Mouse (Mus musculus) forebrain, embryonic 14.5 days (tissue): ENCODE data around the gene Hoxa7. TPM values are rescaled to one million over a fixed set of nuclear protein-coding genes. Genes with fewer than 3 reads are reported as not detected.

ENCODE experiments used
- ATAC-seq: fragments of 200-750 bp; cut with Nextera tagmentation; 2 replicates; pipeline ENCODE4 v1.8.0; 2017; ENCODE audit warnings: mild to moderate bottlenecking, moderate library complexity
- DNase-seq: peaks from one replicate; pipeline ENCODE4 v3.0.0-alpha.2; 2015; ENCODE audit warnings: low spot score
- H3K27ac ChIP-seq: fragments of 300-500 bp; sonication (generic); 2 replicates; pipeline ENCODE4 v1.5.1; 2014; ENCODE audit warnings: low read depth, mild to moderate bottlenecking, control low read depth, low read length, moderate library complexity
- H3K27me3 ChIP-seq: fragments of 300-500 bp; sonication (generic); replicated peaks from 2 replicates; pipeline ENCODE4 v1.6.1; 2014; ENCODE audit warnings: low read length, control low read depth, mixed read lengths; ENCODE audit not compliant: control insufficient read depth, insufficient read depth
- H3K36me3 ChIP-seq: fragments of 300-500 bp; sonication (generic); 2 replicates; pipeline ENCODE4 v1.6.1; 2014; ENCODE audit warnings: low read length, control low read depth; ENCODE audit not compliant: control insufficient read depth, insufficient read depth
- H3K4me1 ChIP-seq: fragments of 300-500 bp; sonication (generic); 2 replicates; pipeline ENCODE4 v1.6.1; 2014; ENCODE audit warnings: antibody characterized with exemption, low read length, control low read depth; ENCODE audit not compliant: control insufficient read depth, insufficient read depth
- H3K4me2 ChIP-seq: fragments of 300-500 bp; sonication (generic); 2 replicates; pipeline ENCODE4 v1.6.1; 2014; ENCODE audit warnings: mild to moderate bottlenecking, control low read depth, low read length
- H3K4me3 ChIP-seq: fragments of 300-500 bp; sonication (generic); 2 replicates; pipeline ENCODE4 v1.5.1; 2014; ENCODE audit warnings: low read depth, low read length, control low read depth
- H3K9ac ChIP-seq: fragments of 300-500 bp; sonication (generic); 2 replicates; pipeline ENCODE4 v1.6.1; 2014; ENCODE audit warnings: mild to moderate bottlenecking, low read length, control low read depth, moderate library complexity
- H3K9me3 ChIP-seq: fragments of 300-500 bp; sonication (generic); replicated peaks from 2 replicates; pipeline ENCODE4 v1.6.1; 2016; ENCODE audit warnings: low read length, control low read depth, mixed read lengths; ENCODE audit not compliant: control insufficient read depth
- WGBS: fragments of 180-500 bp; shearing (Covaris S2); extraction: QIAGEN DNeasy Blood & Tissue Kit; methylation state at CpG from one replicate; pipeline ENCODE4 v1.1.7; 2014; 5-methylcytosine and 5-hydroxymethylcytosine counted together
- polyA plus RNA-seq: library from polyadenylated mRNA; unstranded; fragments of >200 nt; fragmentation: Nextera tagmentation; extraction: Ambion mirVana; gene quantifications from 2 replicates; pipeline ENCODE4 v1.2.1, GENCODE M21; 2014

Hoxa7 gene
- polyA plus RNA-seq, 1 experiment from 2014 or later = not detected

DNA sequence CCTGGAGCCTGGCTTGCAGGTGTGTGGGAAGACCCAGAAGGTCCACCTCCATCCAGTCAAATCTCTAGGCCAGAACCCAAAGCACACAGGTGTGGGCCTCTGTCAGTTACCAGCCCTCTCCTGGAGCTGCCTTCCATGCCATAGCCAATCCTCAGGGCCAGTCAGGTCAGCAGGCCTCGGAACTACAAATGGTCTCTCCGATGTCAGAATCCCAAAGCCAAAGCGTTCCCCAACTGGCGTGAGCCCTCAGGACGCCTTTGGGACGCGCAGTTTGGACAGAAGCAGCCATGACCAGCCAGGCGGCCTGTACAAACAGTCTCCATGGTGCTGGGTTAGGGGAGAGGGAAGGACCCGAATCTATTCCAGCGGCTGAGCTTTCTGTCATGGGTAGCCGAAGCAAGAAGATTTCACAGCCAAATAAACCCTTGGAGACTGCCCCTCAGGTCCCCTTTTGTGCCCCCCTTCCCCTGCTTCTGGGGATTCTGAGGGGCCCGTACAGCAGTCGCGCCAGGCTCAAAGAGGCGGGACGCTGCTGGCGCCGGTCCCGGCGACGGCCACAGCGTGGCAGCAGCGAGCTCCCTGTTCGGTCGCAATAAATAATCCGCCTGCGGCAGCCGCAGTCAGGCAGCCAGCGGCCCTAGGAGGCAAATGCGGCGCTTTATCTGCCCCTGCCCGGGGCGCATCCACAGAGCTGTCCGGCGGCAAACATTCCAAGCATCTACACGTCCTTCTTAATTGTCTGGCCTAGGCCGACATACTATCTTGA is 10.3 kb downstream of the Hoxa7 start:
- peak; percentile 88 for DNase-seq
- Histone ChIP-seq H3K4me1 (no peaks in the 10 kb centered on the region), H3K36me3 (no peaks in the 10 kb centered on the region), H3K9ac (no peak overlapping the region), H3K4me3 (no peak overlapping the region), H3K27ac (no peak overlapping the region), H3K27me3 (peaks cover 98% of the 10 kb centered on the region), H3K9me3 (no peaks in the 10 kb centered on the region), H3K4me2 (no peak overlapping the region)
- 1% methylated on average over 37 of the region's 37 CpGs for WGBS
- ATAC-seq = peak; percentile 73

DNA sequence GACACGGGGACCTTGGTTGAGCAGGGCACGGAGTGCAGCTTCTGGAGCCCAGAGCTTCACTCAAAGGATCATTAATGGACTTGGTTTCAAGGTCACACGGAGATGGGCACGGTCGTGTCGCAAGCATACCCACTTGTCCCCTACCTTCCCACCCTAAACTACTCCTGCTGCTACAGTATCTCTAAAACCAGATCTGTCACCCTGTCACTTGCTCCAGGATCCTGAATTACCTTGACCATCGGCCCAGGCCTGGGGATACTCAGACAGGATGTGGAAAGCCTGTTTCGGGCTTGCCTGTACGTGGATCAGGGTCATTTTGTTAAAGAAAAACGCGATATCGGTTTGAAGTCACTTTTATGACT is 12.0 kb downstream of the Hoxa7 start:
- Histone ChIP-seq H3K4me2 (no peak overlapping the region), H3K36me3 (no peaks in the 10 kb centered on the region), H3K4me1 (no peaks in the 10 kb centered on the region), H3K4me3 (no peak overlapping the region), H3K9me3 (no peaks in the 10 kb centered on the region), H3K27me3 (peaks cover 97% of the 10 kb centered on the region), H3K27ac (no peak overlapping the region), H3K9ac (no peak overlapping the region)
- WGBS = 6% methylated on average over 12 of the region's 12 CpGs
- no peak for ATAC-seq
- DNase-seq = no peak

DNA sequence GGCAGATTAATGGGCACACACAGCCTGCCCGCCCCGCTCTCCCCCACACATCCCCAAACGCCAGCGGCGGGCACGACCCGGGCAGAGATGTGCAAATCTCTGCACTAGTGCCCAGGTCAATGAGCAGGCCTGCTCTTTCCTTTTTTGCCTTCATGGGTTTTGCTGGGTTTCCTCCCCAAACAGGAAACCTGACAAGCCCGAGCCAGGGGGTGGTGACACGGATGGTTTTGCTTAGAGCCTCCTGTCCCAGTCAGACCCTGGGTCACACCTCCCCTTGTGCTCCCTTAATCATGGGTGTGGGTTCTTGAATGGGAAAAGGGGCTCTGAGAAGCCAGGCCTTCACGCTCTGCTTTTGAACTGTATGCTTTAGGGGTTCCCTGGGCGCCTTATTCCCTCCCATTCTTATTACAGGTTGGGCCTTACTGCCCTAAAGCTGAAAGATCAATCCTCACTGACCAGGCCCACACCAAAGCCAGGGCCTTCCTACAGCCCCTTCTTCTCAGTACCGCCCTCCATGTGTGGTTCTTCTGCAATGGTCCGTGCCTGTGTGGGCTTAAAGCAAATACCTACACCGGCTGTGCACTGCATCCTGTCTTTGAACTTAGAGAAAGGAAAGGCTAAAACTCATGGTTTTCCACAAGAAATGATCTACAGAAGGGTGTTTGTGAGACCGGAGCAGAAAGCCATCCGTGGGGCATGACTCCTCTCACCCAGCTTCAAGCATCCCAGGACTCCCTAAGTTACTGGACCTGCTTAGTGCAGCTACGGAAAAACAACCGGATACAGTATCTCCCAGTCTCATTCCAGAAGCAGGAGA is 12.6 kb downstream of the Hoxa7 start:
- ATAC-seq (no peak), DNase-seq (no peak)
- no peak overlapping the region for H3K4me2 ChIP-seq
- H3K9me3 ChIP-seq = no peaks in the 10 kb centered on the region
- 3% methylated on average over 18 of the region's 18 CpGs for WGBS
- no peak overlapping the region for H3K9ac ChIP-seq
- H3K27me3 ChIP-seq = peaks cover 97% of the 10 kb centered on the region
- no peaks in the 10 kb centered on the region for H3K36me3 ChIP-seq
- no peak overlapping the region for H3K4me3 ChIP-seq
- no peak overlapping the region for H3K27ac ChIP-seq
- no peaks in the 10 kb centered on the region for H3K4me1 ChIP-seq

DNA sequence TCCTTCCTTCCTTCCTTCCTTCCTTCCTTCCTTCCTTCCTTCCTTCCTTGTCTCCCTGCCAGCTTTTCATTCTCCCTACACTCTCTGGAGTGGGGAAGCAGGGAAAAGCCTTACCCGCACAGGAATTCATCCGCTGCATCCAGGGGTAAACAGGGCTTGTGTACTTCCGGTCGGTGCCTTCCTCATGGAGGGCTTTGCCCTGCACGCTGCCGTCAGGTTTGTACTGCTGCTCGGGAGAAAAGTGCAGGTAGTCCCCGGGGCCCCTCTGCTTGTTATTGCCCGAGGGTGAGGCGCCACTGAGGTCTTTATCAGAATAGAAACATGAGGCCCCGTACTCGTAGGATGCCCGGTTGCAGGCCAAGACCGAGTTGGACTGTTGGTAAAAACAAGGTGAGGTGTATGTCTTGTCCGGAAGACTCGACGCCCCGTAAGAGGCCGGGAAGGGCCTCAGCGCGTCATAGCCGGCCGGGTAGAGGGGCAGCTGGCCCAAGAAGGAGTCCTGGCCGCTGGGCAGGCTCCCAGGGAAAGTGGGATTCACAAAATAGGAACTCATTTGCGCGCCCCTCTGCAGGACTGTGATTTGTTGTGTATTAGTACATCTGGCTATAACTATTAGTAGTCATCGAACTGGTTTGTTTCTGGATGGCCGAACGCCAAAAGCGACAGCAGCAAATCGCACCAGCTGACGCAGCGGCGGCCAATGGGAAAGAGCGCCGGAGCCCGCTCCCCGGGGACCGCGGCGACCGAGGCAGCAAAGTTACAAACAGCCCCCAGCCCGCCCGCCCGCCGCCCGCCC is 13.4 kb downstream of the Hoxa7 start, which contains the start of gene Hoxa6:
Gene Hoxa6, minus strand, starts transcription at position 651 of the 796 bp plus-strand sequence.
- Histone ChIP-seq H3K36me3 (no peaks in the 10 kb centered on the region), H3K4me1 (no peaks in the 10 kb centered on the region), H3K4me3 (no peak within 1 kb of the TSS), H3K9me3 (no peaks in the 10 kb centered on the region), H3K27me3 (peaks cover 97% of the 10 kb centered on the region), H3K4me2 (no peak within 1 kb of the TSS), H3K9ac (no peak within 1 kb of the TSS), H3K27ac (no peak within 1 kb of the TSS)
- ATAC-seq (no peak), DNase-seq (no peak)
- under 1% methylated on average over 47 of the region's 47 CpGs for WGBS

DNA sequence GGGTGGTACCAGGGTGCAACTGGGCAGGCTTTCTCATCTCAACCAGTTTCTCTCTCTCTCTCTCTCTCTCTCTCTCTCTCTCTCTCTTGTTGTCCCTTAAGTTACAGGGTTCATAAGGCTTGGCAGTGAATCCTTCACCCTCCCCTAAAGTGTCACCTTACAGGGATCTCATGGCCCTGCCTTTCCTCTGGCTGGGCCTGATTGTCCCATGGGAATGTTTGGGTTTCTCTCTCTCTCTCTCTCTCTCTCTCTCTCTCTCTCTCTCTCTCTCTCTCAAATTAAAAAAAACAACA is 14.0 kb downstream of the Hoxa7 start:
- H3K9me3 ChIP-seq = no peaks in the 10 kb centered on the region
- no peaks in the 10 kb centered on the region for H3K36me3 ChIP-seq
- H3K27ac ChIP-seq = no peak overlapping the region
- no peaks in the 10 kb centered on the region for H3K4me1 ChIP-seq
- DNase-seq (no peak), ATAC-seq (no peak)
- H3K4me2 ChIP-seq = no peak overlapping the region
- no peak overlapping the region for H3K4me3 ChIP-seq
- no peak overlapping the region for H3K9ac ChIP-seq
- H3K27me3 ChIP-seq = peaks cover 97% of the 10 kb centered on the region

DNA sequence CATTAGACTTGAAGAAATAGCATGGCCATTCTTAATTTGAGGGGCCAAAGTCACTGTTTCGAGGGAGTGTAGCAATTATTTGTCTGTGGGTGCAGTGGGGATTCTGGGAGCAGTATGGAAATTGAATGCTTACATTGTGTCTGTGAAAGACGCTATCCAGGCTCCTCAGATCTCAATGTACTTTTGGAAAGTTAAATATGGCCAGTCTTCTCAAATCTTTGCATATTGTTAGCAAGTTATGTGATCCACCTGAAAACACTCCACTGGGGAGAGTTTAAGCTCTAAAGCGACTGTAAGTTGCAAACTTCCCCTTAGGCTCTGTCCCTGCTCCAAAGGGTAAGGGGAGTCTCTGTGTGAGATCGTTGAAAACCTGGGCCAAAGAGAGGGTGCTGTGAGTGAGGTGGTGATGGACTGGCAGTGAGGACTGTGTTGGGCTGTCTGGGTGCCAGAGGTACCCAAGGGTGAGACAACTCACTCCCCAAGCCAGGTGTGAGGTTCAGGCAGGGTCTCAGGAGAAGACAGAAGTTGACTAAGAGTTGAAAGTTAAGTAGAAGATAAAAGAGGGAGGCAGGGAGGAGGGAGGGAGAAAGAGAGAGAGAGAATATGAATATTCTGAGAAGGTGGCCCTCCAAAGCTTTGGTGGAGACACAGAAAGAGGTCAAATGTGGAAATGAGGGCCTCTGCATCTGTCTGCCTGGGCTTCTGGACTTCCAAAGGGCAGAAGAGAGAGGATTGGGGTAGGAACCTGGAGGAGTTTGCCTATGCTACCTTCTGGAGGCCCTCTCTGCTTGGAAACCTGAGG is 14.6 kb downstream of the Hoxa7 start:
- no peaks in the 10 kb centered on the region for H3K4me1 ChIP-seq
- H3K4me2 ChIP-seq = no peak overlapping the region
- H3K9me3 ChIP-seq = no peaks in the 10 kb centered on the region
- no peak overlapping the region for H3K4me3 ChIP-seq
- H3K27me3 ChIP-seq = peaks cover 97% of the 10 kb centered on the region
- DNase-seq (no peak), ATAC-seq (no peak)
- no peaks in the 10 kb centered on the region for H3K36me3 ChIP-seq
- H3K9ac ChIP-seq = no peak overlapping the region
- no peak overlapping the region for H3K27ac ChIP-seq
- WGBS = 1% methylated on average over 4 of the region's 4 CpGs

DNA sequence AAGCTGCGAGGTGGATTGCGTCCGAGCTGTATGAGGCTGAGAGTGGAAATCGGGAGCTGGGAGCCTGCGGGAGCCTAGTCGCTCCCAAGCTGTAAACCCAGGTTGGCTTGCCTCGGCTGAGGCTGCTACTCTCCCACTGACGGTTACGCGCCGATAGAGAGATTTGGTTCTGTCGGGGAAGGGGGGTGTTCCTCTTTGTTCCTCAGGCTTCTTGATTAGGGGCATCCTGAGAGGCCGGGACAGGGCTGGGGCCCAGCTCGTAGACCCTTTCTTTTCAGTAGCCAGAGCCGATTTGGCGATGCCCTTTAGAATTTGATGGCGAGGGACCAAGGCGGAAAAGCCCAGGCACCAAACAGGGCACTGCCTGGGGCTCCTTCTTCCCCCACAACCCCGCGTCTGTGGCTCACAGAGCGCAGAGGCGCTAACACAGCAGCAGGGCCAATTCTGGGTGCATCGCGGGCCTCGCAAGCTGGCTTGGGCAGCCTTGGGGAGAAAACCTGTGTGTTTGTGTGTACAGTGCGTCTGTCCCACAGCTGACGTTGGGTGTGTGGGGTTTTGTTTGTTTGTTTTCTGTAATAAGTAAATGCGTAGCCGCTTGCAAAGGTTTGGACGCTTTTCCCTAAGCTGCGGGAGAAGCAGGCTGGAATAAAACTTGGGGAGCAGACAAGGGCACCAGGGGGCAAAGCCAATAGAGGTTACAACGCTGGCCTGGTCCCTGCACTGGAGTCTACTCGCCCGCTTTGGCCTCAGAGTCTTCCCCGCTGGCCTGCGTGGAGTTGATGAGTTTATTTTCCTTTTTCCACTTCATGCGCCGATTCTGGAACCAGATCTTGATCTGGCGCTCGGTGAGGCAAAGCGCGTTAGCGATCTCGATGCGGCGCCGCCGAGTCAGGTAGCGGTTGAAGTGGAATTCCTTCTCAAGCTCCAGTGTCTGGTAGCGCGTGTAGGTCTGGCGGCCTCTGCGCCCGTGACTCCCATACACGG is 15.7 kb downstream of the Hoxa7 start:
- Histone ChIP-seq H3K36me3 (no peaks in the 10 kb centered on the region), H3K9ac (no peak overlapping the region), H3K9me3 (no peaks in the 10 kb centered on the region), H3K4me2 (no peak overlapping the region), H3K27me3 (peaks cover 97% of the 10 kb centered on the region), H3K4me1 (no peaks in the 10 kb centered on the region), H3K27ac (no peak overlapping the region), H3K4me3 (no peak overlapping the region)
- ATAC-seq (no peak), DNase-seq (no peak)
- WGBS = under 1% methylated on average over 55 of the region's 55 CpGs

DNA sequence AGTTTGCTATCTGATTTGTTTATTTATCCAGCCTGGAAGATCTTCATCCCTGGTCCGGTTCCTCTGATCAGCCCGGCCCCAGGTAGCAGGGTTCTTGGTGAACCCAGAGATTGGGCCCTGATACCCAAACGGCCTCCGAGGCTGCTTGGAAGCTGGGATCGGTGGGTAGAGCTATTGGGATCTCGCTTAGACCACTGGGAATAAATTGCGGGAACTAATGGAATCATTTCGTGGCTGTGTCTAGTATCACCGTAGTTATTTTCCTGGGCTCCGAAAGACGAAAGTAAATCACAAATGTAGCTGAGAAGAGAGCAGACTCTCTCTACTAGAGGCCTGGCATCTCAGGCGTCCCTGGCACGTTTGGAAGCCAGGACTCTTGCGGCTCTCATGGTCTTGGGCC is 16.4 kb downstream of the Hoxa7 start:
- no peak overlapping the region for H3K4me2 ChIP-seq
- H3K9ac ChIP-seq = no peak overlapping the region
- WGBS = 4% methylated on average over 14 of the region's 14 CpGs
- H3K27me3 ChIP-seq = peaks cover 98% of the 10 kb centered on the region
- H3K4me3 ChIP-seq = no peak overlapping the region
- no peaks in the 10 kb centered on the region for H3K36me3 ChIP-seq
- H3K27ac ChIP-seq = no peak overlapping the region
- no peaks in the 10 kb centered on the region for H3K4me1 ChIP-seq
- DNase-seq (no peak), ATAC-seq (no peak)
- H3K9me3 ChIP-seq = no peaks in the 10 kb centered on the region
